Mouse (Mus musculus): Measurements from ENCODE around the gene Fas.

DNA sequence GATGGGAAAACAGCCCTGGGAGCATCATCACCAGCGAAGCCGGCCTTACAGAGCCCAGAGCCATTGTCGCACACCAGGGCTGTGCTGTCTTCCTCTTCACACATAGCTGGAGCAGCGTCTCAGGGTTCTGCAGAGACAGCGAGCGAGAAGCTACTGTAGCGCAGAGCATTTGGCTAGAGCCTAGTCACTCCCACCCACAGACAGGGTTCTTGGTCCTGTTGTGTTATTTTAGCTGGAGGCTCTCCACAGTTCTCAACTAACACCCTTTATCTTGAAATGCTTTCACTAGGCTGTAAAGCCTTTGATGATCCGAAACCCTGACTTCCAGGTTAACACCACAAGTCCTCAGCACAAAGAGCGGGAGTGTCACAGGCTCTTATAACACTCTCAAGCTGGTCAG is 38.0 kb upstream of the Fas start:
- TF ChIP-seq CTCF (IDR thresholded peaks at IDR 0.05) (no peak), EP300 (IDR thresholded peaks at IDR 0.05) (no peak)

Measured in lung, postnatal 0 days (tissue).